Mouse (Mus musculus): ENCODE data around the gene Lrmda.

- TF ChIP-seq CTCF (IDR thresholded peaks at IDR 0.05; ENCODE audit: low read depth, low read length) (no peak), POLR2A (IDR thresholded peaks at IDR 0.05; ENCODE audit: borderline replicate concordance, low read depth, low read length) (no peak)
Observed at GRCm38 (mm10) chr14:22952981-22953380, 933.5 kb downstream of the Lrmda start.
